Mouse (Mus musculus): ENCODE data around the gene 0610037L13Rik. TPM values are rescaled to one million over a fixed set of nuclear protein-coding genes. Genes with fewer than 3 reads are reported as not detected.
A peak's percentile ranks its signal among the peaks of the same experiment; 100 is the strongest.

The 0610037L13Rik gene
- polyA plus RNA-seq, 1 experiment: 79.0 TPM

- no peak overlapping the region for H3ac ChIP-seq (ENCODE audit: control insufficient read depth, insufficient read length)
- TF ChIP-seq POLR2AphosphoS2 (IDR thresholded peaks at IDR 0.05; ENCODE audit: insufficient read length, low read depth) (no peak), SRF (IDR thresholded peaks at IDR 0.05; ENCODE audit: control insufficient read depth, insufficient read length, low read depth) (no peak), REST (IDR thresholded peaks at IDR 0.05; ENCODE audit: insufficient read depth, insufficient read length) (no peak), POLR2A (IDR thresholded peaks at IDR 0.05; ENCODE audit: insufficient read length, low read depth) (no peak), CEBPB (IDR thresholded peaks at IDR 0.05; ENCODE audit: insufficient read depth, poor library complexity, severe bottlenecking) (no peak), MYOD1 (IDR thresholded peaks at IDR 0.05; ENCODE audit: control insufficient read depth in 1 of 3, insufficient read length in 2 of 3, low read depth in 2 of 3) (no peak), TCF3 (IDR thresholded peaks at IDR 0.05; ENCODE audit: insufficient read length, low read depth) (no peak), E2F4 (IDR thresholded peaks at IDR 0.05; ENCODE audit: insufficient read depth) (no peak), TCF12 (IDR thresholded peaks at IDR 0.05; ENCODE audit: insufficient read depth, poor library complexity, severe bottlenecking) (no peak)
- no peaks in the 10 kb centered on the region for H3K79me2 ChIP-seq (ENCODE audit: control insufficient read depth, insufficient read depth)
- H3K4me2 ChIP-seq (ENCODE audit: low read depth): no peak overlapping the region
- no peak overlapping the region for H3K4me3 ChIP-seq
- H3K36me3 ChIP-seq (ENCODE audit: control insufficient read depth, insufficient read depth): no peaks in the 10 kb centered on the region
- H3K27me3 ChIP-seq (ENCODE audit: control insufficient read depth, insufficient read depth, insufficient read length): no peaks in the 10 kb centered on the region
Measured at GRCm38 (mm10) chr4:107921152-107921695, 31.6 kb downstream of the 0610037L13Rik start.

- Histone ChIP-seq H3K4me3 (peak overlapping the region; percentile 59), H3K4me2 (ENCODE audit: low read depth) (peak overlapping the region; percentile 63), H3ac (ENCODE audit: control insufficient read depth, insufficient read length) (no peak overlapping the region), H3K27me3 (ENCODE audit: control insufficient read depth, insufficient read depth, insufficient read length) (no peaks in the 10 kb centered on the region), H3K36me3 (ENCODE audit: control insufficient read depth, insufficient read depth) (no peaks in the 10 kb centered on the region), H3K79me2 (ENCODE audit: control insufficient read depth, insufficient read depth) (no peaks in the 10 kb centered on the region)
- TF ChIP-seq CEBPB (IDR thresholded peaks at IDR 0.05; ENCODE audit: insufficient read depth, poor library complexity, severe bottlenecking): no peak
- TF ChIP-seq TCF3 (IDR thresholded peaks at IDR 0.05; ENCODE audit: insufficient read length, low read depth): no peak
- TF ChIP-seq MYOD1 (IDR thresholded peaks at IDR 0.05; ENCODE audit: control insufficient read depth in 1 of 3, insufficient read length in 2 of 3, low read depth in 2 of 3): no peak
- no peak for TF ChIP-seq SRF (IDR thresholded peaks at IDR 0.05; ENCODE audit: control insufficient read depth, insufficient read length, low read depth)
- no peak for TF ChIP-seq TCF12 (IDR thresholded peaks at IDR 0.05; ENCODE audit: insufficient read depth, poor library complexity, severe bottlenecking)
- TF ChIP-seq MYOG (IDR thresholded peaks at IDR 0.05; ENCODE audit: control insufficient read depth in 1 of 3, insufficient read depth in 1 of 3, insufficient read length in 2 of 3, low read depth in 2 of 3): no peak
- no peak for TF ChIP-seq POLR2A (IDR thresholded peaks at IDR 0.05; ENCODE audit: insufficient read length, low read depth)
- TF ChIP-seq MAX (IDR thresholded peaks at IDR 0.05; ENCODE audit: low read depth): no peak
- no peak for TF ChIP-seq E2F4 (IDR thresholded peaks at IDR 0.05; ENCODE audit: insufficient read depth)
- no peak for TF ChIP-seq USF1 (IDR thresholded peaks at IDR 0.05; ENCODE audit: low read depth)
- TF ChIP-seq REST (IDR thresholded peaks at IDR 0.05; ENCODE audit: insufficient read depth, insufficient read length): no peak
Measured at GRCm38 (mm10) chr4:107921952-107922351, 32.3 kb downstream of the 0610037L13Rik start.

GRCm38 (mm10) chr4:107923145-107923802 lies 33.7 kb downstream of the 0610037L13Rik start, which contains the start of gene Cpt2:
Gene Cpt2 (minus strand): TSS chr4:107923610.
- H3K4me3 ChIP-seq: peak within 1 kb of the TSS; percentile 59
- TF ChIP-seq SRF (IDR thresholded peaks at IDR 0.05; ENCODE audit: control insufficient read depth, insufficient read length, low read depth) (peak; percentile 62), MYOG (IDR thresholded peaks at IDR 0.05; ENCODE audit: control insufficient read depth in 1 of 3, insufficient read depth in 1 of 3, insufficient read length in 2 of 3, low read depth in 2 of 3) (no peak), REST (IDR thresholded peaks at IDR 0.05; ENCODE audit: insufficient read depth, insufficient read length) (peak; percentile 20), TCF3 (IDR thresholded peaks at IDR 0.05; ENCODE audit: insufficient read length, low read depth) (no peak), MYOD1 (IDR thresholded peaks at IDR 0.05; ENCODE audit: control insufficient read depth in 1 of 3, insufficient read length in 2 of 3, low read depth in 2 of 3) (peak in 1 of 3 experiments; percentile 26), E2F4 (IDR thresholded peaks at IDR 0.05; ENCODE audit: insufficient read depth) (no peak), POLR2AphosphoS2 (IDR thresholded peaks at IDR 0.05; ENCODE audit: insufficient read length, low read depth) (peak; percentile 99), USF1 (IDR thresholded peaks at IDR 0.05; ENCODE audit: low read depth) (no peak), POLR2A (IDR thresholded peaks at IDR 0.05; ENCODE audit: insufficient read length, low read depth) (peak; percentile 99)
- H3ac ChIP-seq (ENCODE audit: control insufficient read depth, insufficient read length): peak within 1 kb of the TSS; percentile 83
- H3K79me2 ChIP-seq (ENCODE audit: control insufficient read depth, insufficient read depth): no peaks in the 10 kb centered on the region
- H3K4me2 ChIP-seq (ENCODE audit: low read depth): peak within 1 kb of the TSS; percentile 72
- H3K27me3 ChIP-seq (ENCODE audit: control insufficient read depth, insufficient read depth, insufficient read length): no peaks in the 10 kb centered on the region
- H3K36me3 ChIP-seq (ENCODE audit: control insufficient read depth, insufficient read depth): no peaks in the 10 kb centered on the region

GRCm38 (mm10) chr4:107923803-107924194 lies 34.2 kb downstream of the 0610037L13Rik start:
- peak overlapping the region; percentile 72 for H3K4me2 ChIP-seq (ENCODE audit: low read depth)
- H3K4me3 ChIP-seq: peak overlapping the region; percentile 59
- H3K79me2 ChIP-seq (ENCODE audit: control insufficient read depth, insufficient read depth): no peaks in the 10 kb centered on the region
- H3ac ChIP-seq (ENCODE audit: control insufficient read depth, insufficient read length): peak overlapping the region; percentile 83
- peaks cover 5% of the 10 kb centered on the region for H3K27me3 ChIP-seq (ENCODE audit: control insufficient read depth, insufficient read depth, insufficient read length)
- H3K36me3 ChIP-seq (ENCODE audit: control insufficient read depth, insufficient read depth): no peaks in the 10 kb centered on the region
- no peak for TF ChIP-seq USF1 (IDR thresholded peaks at IDR 0.05; ENCODE audit: low read depth)
- TF ChIP-seq CEBPB (IDR thresholded peaks at IDR 0.05; ENCODE audit: insufficient read depth, poor library complexity, severe bottlenecking): no peak
- TF ChIP-seq POLR2A (IDR thresholded peaks at IDR 0.05; ENCODE audit: insufficient read length, low read depth): no peak
- TF ChIP-seq POLR2AphosphoS2 (IDR thresholded peaks at IDR 0.05; ENCODE audit: insufficient read length, low read depth): no peak
- TF ChIP-seq MYOG (IDR thresholded peaks at IDR 0.05; ENCODE audit: control insufficient read depth in 1 of 3, insufficient read depth in 1 of 3, insufficient read length in 2 of 3, low read depth in 2 of 3): no peak

Measured in myocyte (in vitro differentiated cells).